ENCODE assay signal across 7 mouse cellular contexts in the genomic region with DNA sequence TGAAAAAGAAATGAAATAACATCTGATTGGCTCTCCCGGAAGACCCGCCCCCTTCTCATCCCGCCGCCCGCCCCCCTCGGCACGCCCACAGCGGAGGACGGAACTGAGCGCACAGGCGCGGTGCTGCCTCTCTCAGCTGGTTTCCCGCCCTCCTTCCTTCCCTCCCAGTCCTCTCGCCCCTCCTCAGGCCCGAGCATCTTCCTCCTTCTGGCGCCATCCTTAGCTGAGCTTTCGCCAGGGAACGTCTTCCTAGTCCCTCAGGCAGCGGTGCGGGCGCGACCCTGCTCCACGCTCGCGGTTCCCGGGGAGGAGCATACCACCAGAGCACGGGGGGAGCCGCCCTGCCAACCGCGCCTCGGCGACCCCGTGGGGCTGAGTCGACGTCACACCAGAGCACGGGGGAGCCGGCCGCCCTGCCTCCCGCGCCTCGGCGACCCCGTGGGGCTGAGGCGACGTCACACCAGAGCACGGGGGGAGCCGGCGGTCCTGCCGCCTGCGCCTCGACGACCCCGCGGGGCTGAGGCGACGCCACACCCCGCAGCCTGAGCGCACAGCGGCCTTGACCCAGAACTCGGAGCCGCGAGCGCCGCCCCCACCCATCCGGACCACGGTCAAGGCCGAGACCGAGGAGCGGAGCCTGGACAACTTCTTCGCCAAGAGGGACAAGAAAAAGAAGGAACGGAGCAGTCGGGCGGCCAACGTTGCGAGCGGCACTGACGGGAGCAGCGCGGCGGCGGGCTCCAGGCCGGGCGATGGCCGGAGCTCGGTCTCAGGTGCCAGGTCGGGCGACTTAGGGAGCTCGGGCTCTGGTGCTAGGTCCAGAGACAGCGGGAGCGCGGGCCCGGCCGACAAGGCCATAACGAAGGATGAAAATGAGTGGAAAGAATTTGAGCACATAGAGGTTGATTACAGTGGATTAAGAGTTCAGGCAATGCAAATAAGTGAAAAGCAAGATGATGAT. TPM values are rescaled to one million over a fixed set of nuclear protein-coding genes. Genes with fewer than 3 reads are reported as not detected.
A peak's percentile ranks its signal among the peaks of the same experiment; 100 is the strongest.
DNase-seq lines count a peak whose midpoint lies in the region; ATAC-seq lines count a peak whose summit lies in the region.
"Not testable (repeated sequence)": the region's sequence is repeated elsewhere in the genome, so short reads cannot be mapped to it uniquely, and the experiment has no call there.

No protein-coding gene starts in this region.

- not testable (repeated sequence) for H3K4me2 ChIP-seq in forebrain, embryonic 14.5 days (ENCODE audit: low read length); heart, embryonic 16.5 days (ENCODE audit: low read depth, low read length); intestine, embryonic 16.5 days (ENCODE audit: low read depth, low read length); liver, embryonic 11.5 days; neural tube, embryonic 13.5 days

- H3K4me1 ChIP-seq in forebrain, embryonic 14.5 days (ENCODE audit: control insufficient read depth, insufficient read depth, low read length); heart, embryonic 16.5 days (ENCODE audit: control insufficient read depth, insufficient read depth, low read length); intestine, embryonic 16.5 days (ENCODE audit: control insufficient read depth, insufficient read depth, low read length); liver, embryonic 11.5 days (replicated peaks; ENCODE audit: control insufficient read depth, insufficient read depth, low read length); neural tube, embryonic 13.5 days (replicated peaks): not testable (repeated sequence)

- H3K27ac ChIP-seq in forebrain, embryonic 14.5 days (ENCODE audit: low read depth, low read length); heart, embryonic 16.5 days (ENCODE audit: low read length); intestine, embryonic 16.5 days (ENCODE audit: low read length); liver, embryonic 11.5 days (ENCODE audit: low read depth, low read length); neural tube, embryonic 13.5 days (replicated peaks): not testable (repeated sequence)

- peaks cover 31% of the 10 kb centered on the region for H3K9me3 ChIP-seq in forebrain, embryonic 14.5 days (replicated peaks; ENCODE audit: control insufficient read depth, low read length)
- peaks cover 26% of the 10 kb centered on the region for H3K9me3 ChIP-seq in heart, embryonic 16.5 days (replicated peaks; ENCODE audit: control insufficient read depth, low read length)
- peaks cover 17% of the 10 kb centered on the region for H3K9me3 ChIP-seq in intestine, embryonic 16.5 days (ENCODE audit: control insufficient read depth, low read length)
- peaks cover 21% of the 10 kb centered on the region for H3K9me3 ChIP-seq in liver, embryonic 11.5 days (ENCODE audit: control insufficient read depth, low read length)
- H3K9me3 ChIP-seq in neural tube, embryonic 13.5 days = peaks cover 45% of the 10 kb centered on the region

- not testable (repeated sequence) for H3K4me3 ChIP-seq in forebrain, embryonic 14.5 days (ENCODE audit: low read depth, low read length); heart, embryonic 16.5 days (ENCODE audit: low read length); intestine, embryonic 16.5 days (ENCODE audit: low read length); liver, embryonic 11.5 days (ENCODE audit: low read depth, low read length); neural tube, embryonic 13.5 days

- not testable (repeated sequence) for H3K9ac ChIP-seq in forebrain, embryonic 14.5 days (ENCODE audit: low read length); heart, embryonic 16.5 days (ENCODE audit: low read length); intestine, embryonic 16.5 days (ENCODE audit: low read depth, low read length); liver, embryonic 11.5 days (ENCODE audit: low read depth, low read length); neural tube, embryonic 13.5 days

- peak; percentile 79 for ATAC-seq in cerebellum, adult (ENCODE audit: insufficient number of reproducible peaks, low FRiP score, low TSS enrichment)
- peak; percentile 50; the same call in 1 of the 2 replicates for ATAC-seq in forebrain, embryonic 14.5 days
- ATAC-seq in heart, embryonic 16.5 days (replicated peaks; ENCODE audit: extremely low read depth, insufficient read depth, low FRiP score) = peak; percentile 81
- ATAC-seq in intestine, embryonic 16.5 days = peak; percentile 79
- ATAC-seq in liver, embryonic 11.5 days (replicated peaks; ENCODE audit: low FRiP score) = peak; percentile 76
- peak; percentile 56 for ATAC-seq in megakaryocyte progenitor cell, adult 5-6 weeks (replicated peaks; ENCODE audit: poor library complexity)
- peak; percentile 81 for ATAC-seq in neural tube, embryonic 13.5 days (ENCODE audit: low read depth)

- H3K36me3 ChIP-seq in forebrain, embryonic 14.5 days (ENCODE audit: control insufficient read depth, insufficient read depth, low read length); heart, embryonic 16.5 days (ENCODE audit: control insufficient read depth, insufficient read depth); intestine, embryonic 16.5 days (ENCODE audit: control insufficient read depth, insufficient read depth, low read length); liver, embryonic 11.5 days (ENCODE audit: control insufficient read depth, insufficient read depth, low read length); neural tube, embryonic 13.5 days: not testable (repeated sequence)

- H3K27me3 ChIP-seq in forebrain, embryonic 14.5 days (replicated peaks; ENCODE audit: control insufficient read depth, insufficient read depth, low read length); heart, embryonic 16.5 days (ENCODE audit: control insufficient read depth, insufficient read depth, low read length); intestine, embryonic 16.5 days (replicated peaks; ENCODE audit: control insufficient read depth, insufficient read depth, low read length); liver, embryonic 11.5 days (replicated peaks; ENCODE audit: control insufficient read depth, insufficient read depth, low read length); neural tube, embryonic 13.5 days: not testable (repeated sequence)

- not testable (repeated sequence) for DNase-seq in forebrain, embryonic 14.5 days (ENCODE audit: low spot score); liver, embryonic 11.5 days (ENCODE audit: low spot score)

- WGBS in forebrain, embryonic 14.5 days = 71% methylated on average over 54 of the region's 94 CpGs
- WGBS in heart, embryonic 16.5 days = 45% methylated on average over 54 of the region's 94 CpGs
- WGBS in intestine, embryonic 16.5 days = 53% methylated on average over 56 of the region's 94 CpGs
- 49% methylated on average over 61 of the region's 94 CpGs for WGBS in liver, embryonic 11.5 days
- WGBS in neural tube, embryonic 13.5 days = 62% methylated on average over 77 of the region's 94 CpGs

RNA-seq across cellular contexts. Expression of a gene that starts 26.2 kb away (rescaled TPM):
- 1.8 and 1.9 TPM in 2 replicates for polyA plus RNA-seq in forebrain, embryonic 14.5 days (2014; fragmentation: Nextera tagmentation; extraction: Ambion mirVana)
- 3.1 and 3.2 TPM in 2 replicates for polyA plus RNA-seq in heart, embryonic 16.5 days (2015; fragmentation: Nextera tagmentation; extraction: Ambion mirVana)
- polyA plus RNA-seq in intestine, embryonic 16.5 days (2015; fragmentation: Nextera tagmentation; extraction: Ambion mirVana) = 3.0 and 4.3 TPM in 2 replicates
- 9.0 and 9.4 TPM in 2 replicates for polyA plus RNA-seq in liver, embryonic 11.5 days (2014; fragmentation: Nextera tagmentation; extraction: Ambion mirVana)
- total RNA-seq in megakaryocyte progenitor cell, adult 5-6 weeks (2015) = 22.0 and 24.6 TPM in 2 replicates
- total RNA-seq in megakaryocyte progenitor cell, adult 5-6 weeks (2017) = 7.4 and 12.2 TPM in 2 replicates
- 2.0 and 2.3 TPM in 2 replicates for polyA plus RNA-seq in neural tube, embryonic 13.5 days (2015; fragmentation: Nextera tagmentation; extraction: Ambion mirVana)

RNA-seq across cellular contexts. Expression of a gene that starts 26.8 kb away (rescaled TPM):
- polyA plus RNA-seq in forebrain, embryonic 14.5 days (2014; fragmentation: Nextera tagmentation; extraction: Ambion mirVana) = 0.11 and 0.15 TPM in 2 replicates
- 0.05 and 0.11 TPM in 2 replicates for polyA plus RNA-seq in heart, embryonic 16.5 days (2015; fragmentation: Nextera tagmentation; extraction: Ambion mirVana)
- 0.05 TPM in 1 of 2 replicates, not detected in the other for polyA plus RNA-seq in intestine, embryonic 16.5 days (2015; fragmentation: Nextera tagmentation; extraction: Ambion mirVana)
- polyA plus RNA-seq in liver, embryonic 11.5 days (2014; fragmentation: Nextera tagmentation; extraction: Ambion mirVana) = 0.21 and 0.31 TPM in 2 replicates
- total RNA-seq in megakaryocyte progenitor cell, adult 5-6 weeks (2015) = 0.05 and 0.10 TPM in 2 replicates
- total RNA-seq in megakaryocyte progenitor cell, adult 5-6 weeks (2017) = not detected in 2 replicates
- 0.07 and 0.23 TPM in 2 replicates for polyA plus RNA-seq in neural tube, embryonic 13.5 days (2015; fragmentation: Nextera tagmentation; extraction: Ambion mirVana)
